Mouse (Mus musculus) limb, embryonic 13.5 days (tissue): Measurements from ENCODE around the gene Gzmd. TPM values are rescaled to one million over a fixed set of nuclear protein-coding genes. Genes with fewer than 3 reads are reported as not detected.
"Not testable (repeated sequence)": the region's sequence is repeated elsewhere in the genome, so short reads cannot be mapped to it uniquely, and the experiment has no call there.

Experiments
- ATAC-seq: fragments of 200-750 bp; cut with Nextera tagmentation; 2 replicates; pipeline ENCODE4 v1.8.0; 2017; ENCODE audit warnings: low read depth, moderate number of reproducible peaks, moderate TSS enrichment; ENCODE audit not compliant: low FRiP score
- H3K27ac ChIP-seq: fragments of 300-500 bp; sonication (generic); 2 replicates; pipeline ENCODE4 v1.5.1; 2015; ENCODE audit warnings: inconsistent platforms, mild to moderate bottlenecking, moderate library complexity
- H3K27me3 ChIP-seq: fragments of 300-500 bp; sonication (generic); 2 replicates; pipeline ENCODE4 v1.6.1; 2015; ENCODE audit warnings: mild to moderate bottlenecking, inconsistent platforms
- H3K36me3 ChIP-seq: fragments of 300-500 bp; sonication (generic); 2 replicates; pipeline ENCODE4 v1.6.1; 2015; ENCODE audit warnings: inconsistent platforms, mild to moderate bottlenecking, moderate library complexity
- H3K4me1 ChIP-seq: fragments of 300-500 bp; sonication (generic); 2 replicates; pipeline ENCODE4 v1.6.1; 2015; ENCODE audit warnings: inconsistent platforms
- H3K4me2 ChIP-seq: fragments of 300-500 bp; sonication (generic); replicated peaks from 2 replicates; pipeline ENCODE4 v1.6.1; 2015; ENCODE audit warnings: inconsistent platforms, mild to moderate bottlenecking, moderate library complexity
- H3K4me3 ChIP-seq: fragments of 300-500 bp; sonication (generic); 2 replicates; pipeline ENCODE4 v1.5.1; 2015; ENCODE audit warnings: moderate library complexity, mild to moderate bottlenecking, inconsistent platforms
- H3K9ac ChIP-seq: fragments of 300-500 bp; sonication (generic); 2 replicates; pipeline ENCODE4 v1.6.1; 2015; ENCODE audit warnings: mild to moderate bottlenecking, inconsistent platforms
- H3K9me3 ChIP-seq: fragments of 300-500 bp; sonication (generic); 2 replicates; pipeline ENCODE4 v1.6.1; 2016; ENCODE audit warnings: inconsistent platforms
- WGBS: fragments of 180-500 bp; shearing (Covaris S2); methylation state at CpG from one replicate; pipeline ENCODE4 v1.1.7; 2015; 5-methylcytosine and 5-hydroxymethylcytosine counted together
- polyA plus RNA-seq: library from polyadenylated mRNA; unstranded; fragments of >200 nt; fragmentation: Nextera tagmentation; extraction: Ambion mirVana; gene quantifications from 2 replicates; pipeline ENCODE4 v1.2.1, GENCODE M21; 2015

The Gzmd gene
- polyA plus RNA-seq, 1 experiment from 2014 or later, result not detected

DNA sequence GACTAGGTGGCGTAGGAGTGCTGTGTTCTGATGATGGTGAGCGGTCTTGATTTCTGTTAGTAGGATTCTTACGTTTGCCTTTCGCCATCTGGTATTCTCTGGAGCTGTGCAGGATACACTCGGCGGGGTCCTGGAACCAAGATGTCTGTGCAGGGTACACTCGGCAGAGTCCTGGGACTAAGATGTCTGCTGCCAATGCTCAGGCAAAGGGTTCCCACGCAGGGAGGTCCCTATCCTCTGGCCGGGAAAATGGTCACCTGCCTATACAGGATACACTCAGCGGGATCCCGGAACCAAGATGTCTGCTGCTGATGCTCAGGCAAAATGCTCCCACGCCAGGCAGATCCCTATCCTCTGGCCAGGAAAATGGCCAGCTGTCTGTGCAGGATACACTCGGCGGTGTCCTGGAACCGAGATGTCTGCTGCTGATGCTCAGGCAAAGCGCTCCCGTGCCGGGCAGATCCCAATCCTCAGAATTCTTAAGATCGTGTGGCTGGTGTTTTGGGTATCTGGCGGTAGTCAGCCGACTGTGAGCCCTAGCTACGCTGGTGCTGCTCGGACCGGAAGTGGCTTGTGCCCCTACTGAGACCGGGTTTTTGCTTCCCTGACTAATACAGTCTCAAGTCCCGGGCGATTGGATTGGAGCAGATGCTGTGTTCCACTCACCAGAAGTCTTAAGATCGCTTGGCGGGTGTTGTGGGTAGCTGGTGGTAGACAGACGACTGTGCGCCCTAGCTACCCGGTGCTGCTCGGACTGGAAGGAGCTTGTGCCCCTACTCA, 16.7 kb downstream of the Gzmd start:
- not testable (repeated sequence) for H3K4me3 ChIP-seq, H3K27ac ChIP-seq, H3K9ac ChIP-seq, ATAC-seq, H3K9me3 ChIP-seq, H3K36me3 ChIP-seq, H3K4me2 ChIP-seq, H3K4me1 ChIP-seq, H3K27me3 ChIP-seq
- WGBS, result 91% methylated on average over 33 of the region's 33 CpGs

DNA sequence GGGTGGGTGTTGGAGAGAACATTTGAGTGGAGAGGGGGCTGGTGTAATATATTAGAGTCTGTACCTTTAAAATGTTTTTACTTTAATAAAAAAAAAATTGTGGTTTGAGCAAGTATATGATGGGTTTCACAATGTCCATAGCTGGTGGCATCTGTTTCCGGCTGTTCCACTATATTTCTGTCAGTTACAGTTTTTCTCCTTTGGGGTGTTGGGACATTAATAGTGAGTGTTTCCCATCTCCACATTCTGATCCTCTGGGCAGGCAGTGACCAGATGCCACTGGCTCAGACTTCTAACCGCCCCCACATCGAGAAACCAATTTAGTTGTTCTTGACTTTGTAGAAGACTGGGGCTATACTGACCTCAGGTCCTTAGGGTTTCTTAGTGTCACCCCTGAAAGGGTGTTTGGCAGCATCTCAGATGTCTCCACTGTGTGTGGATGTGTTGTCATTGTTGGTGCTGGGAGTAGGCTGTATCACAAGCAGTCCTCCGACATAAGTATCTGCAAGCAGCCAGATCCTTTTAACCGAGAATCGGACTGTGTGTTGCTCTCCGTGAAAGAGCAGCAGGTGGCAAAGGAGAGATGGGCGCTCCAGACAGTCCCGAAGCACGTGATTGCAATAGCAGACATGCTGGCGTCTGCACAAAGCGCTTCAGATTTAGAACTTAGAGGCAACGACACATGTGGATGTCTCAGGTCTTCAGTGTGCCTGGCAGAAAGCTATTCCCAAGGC, 26.8 kb downstream of the Gzmd start:
- Histone ChIP-seq H3K27me3 (no peaks in the 10 kb centered on the region), H3K4me2 (no peak overlapping the region), H3K9me3 (no peaks in the 10 kb centered on the region), H3K9ac (no peak overlapping the region), H3K36me3 (no peaks in the 10 kb centered on the region), H3K27ac (no peak overlapping the region), H3K4me1 (no peaks in the 10 kb centered on the region), H3K4me3 (no peak overlapping the region)
- WGBS, result 77% methylated on average over 13 of the region's 13 CpGs
- ATAC-seq, result no peak

DNA sequence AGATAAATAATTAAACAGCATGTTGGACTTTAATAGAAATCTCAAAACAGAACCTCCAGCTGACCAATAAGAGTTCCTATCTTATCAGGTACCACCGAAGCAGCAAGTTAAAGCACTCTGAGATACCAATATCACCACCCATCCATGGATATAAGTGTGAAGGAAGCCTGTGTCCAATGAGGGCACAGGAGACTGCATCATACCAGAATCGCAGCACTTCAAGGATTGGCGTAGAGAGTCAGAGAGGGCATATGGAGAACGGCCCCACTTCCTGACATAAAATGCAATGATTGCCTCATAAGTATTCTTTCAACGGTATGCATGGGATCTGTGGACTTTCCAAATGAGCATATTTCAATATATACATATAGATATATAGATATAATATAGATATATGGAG, 27.4 kb downstream of the Gzmd start:
- H3K9me3 ChIP-seq, result no peaks in the 10 kb centered on the region
- no peaks in the 10 kb centered on the region for H3K27me3 ChIP-seq
- 89% methylated on average over 5 of the region's 5 CpGs for WGBS
- no peaks in the 10 kb centered on the region for H3K4me1 ChIP-seq
- no peak overlapping the region for H3K27ac ChIP-seq
- ATAC-seq, result no peak
- no peak overlapping the region for H3K4me3 ChIP-seq
- no peak overlapping the region for H3K4me2 ChIP-seq
- H3K9ac ChIP-seq, result no peak overlapping the region
- H3K36me3 ChIP-seq, result no peaks in the 10 kb centered on the region

DNA sequence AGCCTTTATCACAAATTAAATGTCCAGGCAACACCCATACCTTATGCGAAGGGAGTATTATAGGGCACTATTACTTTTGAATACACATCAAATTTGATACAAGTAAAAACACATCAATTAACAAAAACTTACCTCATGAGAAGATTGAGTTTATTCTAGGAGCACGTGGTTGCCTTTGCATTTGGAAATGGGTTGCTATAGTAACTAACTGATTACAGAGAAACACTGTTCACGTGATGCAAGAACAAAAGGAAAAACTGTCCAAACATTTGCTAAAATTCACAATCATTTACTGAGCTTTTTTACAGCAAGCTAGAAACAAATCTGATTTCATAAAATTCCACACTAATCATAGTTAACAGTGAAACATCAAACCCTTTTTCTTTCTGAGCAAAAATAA, 29.0 kb downstream of the Gzmd start:
- no peak for ATAC-seq
- 79% methylated on average over 3 of the region's 3 CpGs for WGBS

DNA sequence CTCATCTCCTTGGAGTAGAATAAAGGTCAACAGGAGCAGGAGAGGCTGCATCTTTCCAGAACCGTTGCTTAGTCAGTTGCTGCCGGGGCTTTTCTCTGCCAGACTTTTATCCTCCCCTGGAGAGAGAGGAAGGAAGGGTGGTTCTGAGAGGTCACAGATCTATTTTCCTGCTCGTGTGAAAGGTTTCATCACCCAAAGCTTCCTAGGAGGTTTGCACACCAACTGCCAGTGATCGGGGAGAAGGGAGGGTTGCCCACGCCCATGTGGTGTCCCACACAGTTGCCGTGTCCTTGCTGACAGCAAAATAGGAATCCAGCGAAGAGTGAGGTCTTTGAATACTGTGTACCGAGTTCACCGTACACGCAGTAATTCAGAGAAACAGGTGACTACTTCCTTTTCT, 30.0 kb downstream of the Gzmd start, which contains the start of gene Ctsg:
TSS of gene Ctsg (minus strand) at position 189 of the 400 bp plus-strand sequence.
- Histone ChIP-seq H3K27me3 (no peaks in the 10 kb centered on the region), H3K36me3 (no peaks in the 10 kb centered on the region), H3K9me3 (no peaks in the 10 kb centered on the region), H3K4me2 (no peak within 1 kb of the TSS), H3K4me3 (no peak within 1 kb of the TSS), H3K27ac (no peak within 1 kb of the TSS), H3K4me1 (no peaks in the 10 kb centered on the region), H3K9ac (no peak within 1 kb of the TSS)
- no peak for ATAC-seq
- 78% methylated on average over 10 of the region's 10 CpGs for WGBS

More for the DNA sequence above, 29.0 kb downstream of the Gzmd start:
- H3K4me1 ChIP-seq, result no peaks in the 10 kb centered on the region
- H3K4me3 ChIP-seq, result no peak overlapping the region
- H3K27me3 ChIP-seq, result no peaks in the 10 kb centered on the region
- no peaks in the 10 kb centered on the region for H3K9me3 ChIP-seq
- H3K9ac ChIP-seq, result no peak overlapping the region
- H3K36me3 ChIP-seq, result no peaks in the 10 kb centered on the region
- no peak overlapping the region for H3K27ac ChIP-seq
- H3K4me2 ChIP-seq, result no peak overlapping the region

DNA sequence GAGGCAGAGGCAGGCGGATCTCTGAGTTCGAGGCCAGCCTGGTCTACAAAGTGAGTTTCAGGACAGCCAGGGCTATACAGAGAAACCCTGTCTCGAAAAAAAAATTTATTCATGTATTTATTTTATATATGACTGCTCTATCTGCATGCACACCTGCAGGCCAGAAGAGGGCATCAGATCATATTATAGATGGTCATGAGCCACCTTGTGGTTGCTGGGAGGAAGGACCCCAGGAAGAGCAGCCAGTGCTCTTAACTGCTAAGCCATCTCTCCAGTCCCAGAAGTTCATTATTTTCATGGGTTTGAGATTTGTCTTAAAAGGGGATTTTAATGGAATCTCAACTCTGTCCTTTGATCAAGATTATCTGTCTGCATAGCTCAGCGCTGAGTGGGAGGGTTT, 33.5 kb downstream of the Gzmd start:
- no peak for ATAC-seq

DNA sequence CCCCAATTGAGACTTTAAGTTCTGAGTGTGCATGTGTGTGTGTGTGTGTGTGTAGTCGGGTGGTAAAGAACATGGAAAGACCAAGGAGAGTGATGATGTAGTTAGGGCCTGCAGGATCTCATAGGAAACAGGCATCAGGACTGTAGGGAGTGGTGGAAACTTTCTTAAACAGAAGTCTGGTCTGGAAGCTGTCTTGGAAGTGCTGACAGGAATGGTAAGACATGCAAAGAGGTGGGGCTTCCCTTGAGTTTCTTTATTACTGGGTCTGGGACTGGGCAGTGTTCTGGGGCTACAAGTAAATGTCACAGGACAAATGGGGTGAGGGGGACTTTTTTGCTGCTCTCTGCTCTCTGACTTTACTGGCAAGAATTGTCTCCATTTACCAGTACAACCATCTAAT, 34.8 kb downstream of the Gzmd start:
- Histone ChIP-seq H3K9ac (no peak overlapping the region), H3K4me2 (no peak overlapping the region), H3K27me3 (no peaks in the 10 kb centered on the region), H3K9me3 (no peaks in the 10 kb centered on the region), H3K36me3 (no peaks in the 10 kb centered on the region), H3K27ac (no peak overlapping the region), H3K4me1 (no peaks in the 10 kb centered on the region), H3K4me3 (no peak overlapping the region)
- no peak for ATAC-seq
- 70% methylated on average over 1 of the region's 1 CpGs for WGBS

More for the DNA sequence above, 33.5 kb downstream of the Gzmd start:
- Histone ChIP-seq H3K27me3 (no peaks in the 10 kb centered on the region), H3K9ac (no peak overlapping the region), H3K4me2 (no peak overlapping the region), H3K4me3 (no peak overlapping the region), H3K36me3 (no peaks in the 10 kb centered on the region), H3K27ac (no peak overlapping the region), H3K4me1 (no peaks in the 10 kb centered on the region), H3K9me3 (no peaks in the 10 kb centered on the region)
- 82% methylated on average over 4 of the region's 4 CpGs for WGBS

DNA sequence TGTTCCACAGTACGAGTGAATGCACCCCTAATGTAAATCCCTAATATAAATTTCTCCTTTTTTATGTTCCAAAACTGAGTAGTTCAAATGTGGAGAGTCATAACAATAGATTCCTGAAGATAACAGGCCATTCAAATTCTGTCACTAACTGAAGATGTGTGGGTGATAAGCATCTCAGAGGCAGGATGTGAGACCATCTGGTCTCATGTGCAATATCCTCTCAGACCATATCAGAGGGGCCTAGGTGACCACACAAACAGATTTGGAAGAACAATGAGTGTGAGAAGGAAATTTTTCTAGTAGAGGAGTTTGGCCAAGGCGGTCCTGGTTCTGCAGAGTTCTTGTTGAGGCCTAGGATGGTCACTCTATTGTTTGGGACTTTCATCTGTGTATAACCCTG, 39.1 kb downstream of the Gzmd start:
- Histone ChIP-seq H3K4me3 (no peak overlapping the region), H3K4me1 (no peaks in the 10 kb centered on the region), H3K9me3 (no peaks in the 10 kb centered on the region), H3K27me3 (no peaks in the 10 kb centered on the region), H3K4me2 (no peak overlapping the region), H3K9ac (no peak overlapping the region), H3K27ac (no peak overlapping the region), H3K36me3 (no peaks in the 10 kb centered on the region)
- no peak for ATAC-seq
- 73% methylated on average over 2 of the region's 2 CpGs for WGBS

DNA sequence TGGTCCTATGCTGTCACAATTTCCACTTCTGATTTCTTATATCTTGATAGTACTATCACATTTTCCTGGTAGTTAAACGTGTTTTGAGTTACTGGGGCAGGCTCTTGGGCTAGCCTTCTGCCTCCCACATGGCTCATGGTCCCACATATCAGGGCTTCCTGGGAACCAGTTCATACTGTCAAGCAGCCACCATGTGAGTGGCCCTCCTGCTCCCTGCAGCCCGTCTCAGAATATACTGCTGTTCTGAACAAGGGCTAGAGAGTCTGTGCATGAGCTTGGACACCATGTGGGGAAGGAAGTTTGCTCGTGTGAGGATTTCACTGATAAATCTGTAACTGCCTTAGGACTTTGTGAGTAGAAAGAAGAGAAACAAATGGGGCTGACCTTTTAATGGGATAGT, 45.7 kb downstream of the Gzmd start:
- ATAC-seq, result no peak

DNA sequence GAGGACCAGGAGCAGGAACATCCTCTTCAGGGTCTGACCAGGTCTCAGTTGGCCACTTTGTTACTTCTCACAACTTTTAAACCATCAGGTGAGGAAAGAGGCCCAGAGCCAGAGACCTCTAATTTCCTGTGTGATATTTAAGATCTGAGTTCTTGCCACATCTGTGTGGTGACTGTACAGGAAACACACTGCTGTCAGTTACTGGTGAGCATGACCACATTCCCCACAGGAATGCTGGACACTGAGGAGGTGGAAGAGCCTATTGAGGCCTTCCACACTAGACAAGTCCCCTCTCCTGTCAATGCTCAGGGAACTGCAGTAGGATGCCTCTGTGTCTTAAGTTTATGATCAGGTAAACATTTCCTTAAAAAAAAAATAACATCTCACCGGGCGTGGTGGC, 47.2 kb downstream of the Gzmd start, which contains the start of gene Mcpt8:
TSS of gene Mcpt8 (minus strand) at position 107 of the 400 bp plus-strand sequence.
- Histone ChIP-seq H3K4me1 (no peaks in the 10 kb centered on the region), H3K27me3 (no peaks in the 10 kb centered on the region), H3K4me3 (no peak within 1 kb of the TSS), H3K4me2 (no peak within 1 kb of the TSS), H3K9me3 (no peaks in the 10 kb centered on the region), H3K27ac (no peak within 1 kb of the TSS), H3K9ac (no peak within 1 kb of the TSS), H3K36me3 (no peaks in the 10 kb centered on the region)
- ATAC-seq, result no peak
- WGBS, result 98% methylated on average over 2 of the region's 2 CpGs

More for the DNA sequence above, 45.7 kb downstream of the Gzmd start:
- Histone ChIP-seq H3K9ac (no peak overlapping the region), H3K9me3 (no peaks in the 10 kb centered on the region), H3K4me3 (no peak overlapping the region), H3K27me3 (no peaks in the 10 kb centered on the region), H3K4me2 (no peak overlapping the region), H3K27ac (no peak overlapping the region), H3K36me3 (no peaks in the 10 kb centered on the region), H3K4me1 (no peaks in the 10 kb centered on the region)
- 71% methylated on average over 3 of the region's 3 CpGs for WGBS

DNA sequence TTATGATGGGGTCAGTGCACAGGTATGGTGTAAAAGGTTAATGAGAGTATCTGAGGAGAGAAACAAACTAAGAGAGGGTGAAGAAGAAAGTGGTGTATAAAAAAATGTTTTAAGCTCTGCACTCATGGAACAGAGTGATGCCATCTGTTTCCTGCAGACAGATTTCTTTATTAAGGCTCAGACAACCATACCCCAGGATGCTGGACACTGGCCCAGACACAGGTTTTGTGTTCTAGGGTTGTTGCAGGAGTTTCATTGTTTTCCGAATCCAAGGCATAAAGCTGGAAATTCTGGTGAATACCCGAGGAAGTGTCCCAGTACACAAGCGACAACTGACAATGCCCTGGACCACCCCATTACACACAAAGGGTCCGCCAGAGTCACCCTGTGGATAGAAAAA, 50.4 kb downstream of the Gzmd start:
- Histone ChIP-seq H3K4me3 (no peak overlapping the region), H3K27me3 (no peaks in the 10 kb centered on the region), H3K4me1 (no peaks in the 10 kb centered on the region), H3K4me2 (no peak overlapping the region), H3K9me3 (no peaks in the 10 kb centered on the region), H3K9ac (no peak overlapping the region), H3K36me3 (no peaks in the 10 kb centered on the region), H3K27ac (no peak overlapping the region)
- no peak for ATAC-seq
- 82% methylated on average over 4 of the region's 4 CpGs for WGBS
